Mouse (Mus musculus) testis, adult 2 months (tissue): ENCODE data around the gene Sox6.

ENCODE experiments used
- CTCF ChIP-seq: fragments of 200-500 bp; IDR thresholded peaks from 2 replicates; pipeline ENCODE4 v1.5.1; 2012; ENCODE audit warnings: low read depth, mild to moderate bottlenecking, inconsistent platforms, low read length, moderate library complexity; ENCODE audit not compliant: control insufficient read depth, insufficient read depth, insufficient replicate concordance
- POLR2A ChIP-seq: fragments of 200-500 bp; IDR thresholded peaks from 2 replicates; pipeline ENCODE4 v1.6.1; 2012; ENCODE audit warnings: low read depth, mild to moderate bottlenecking, inconsistent platforms, low read length, moderate library complexity; ENCODE audit not compliant: control insufficient read depth

DNA sequence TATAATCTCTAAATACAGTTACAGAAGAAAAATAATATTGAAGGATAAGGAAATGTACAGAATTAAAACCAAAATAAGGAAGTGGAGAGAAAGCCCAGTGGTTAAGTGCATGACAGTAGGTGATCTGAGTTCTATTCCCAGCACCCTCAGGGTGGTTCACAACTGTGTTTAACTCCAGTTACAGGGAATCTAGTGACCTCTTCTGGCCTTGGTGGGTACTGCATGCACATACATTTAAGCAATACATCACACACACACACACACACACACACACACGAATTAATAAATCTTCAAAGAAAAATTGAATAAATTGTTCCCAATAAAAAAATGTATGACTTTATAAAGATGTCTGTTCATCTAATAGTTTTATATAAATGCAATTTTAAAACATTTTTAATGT is 340.5 kb downstream of the Sox6 start:
- TF ChIP-seq POLR2A (no peak), CTCF (no peak)
